Mouse (Mus musculus) testis, adult 2 months (tissue): ENCODE data around the gene Prr22.

Experiments used
- CTCF ChIP-seq: fragments of 200-500 bp; IDR thresholded peaks from 2 replicates; pipeline ENCODE4 v1.5.1; 2012; ENCODE audit warnings: low read depth, mild to moderate bottlenecking, inconsistent platforms, low read length, moderate library complexity; ENCODE audit not compliant: control insufficient read depth, insufficient read depth, insufficient replicate concordance
- POLR2A ChIP-seq: fragments of 200-500 bp; IDR thresholded peaks from 2 replicates; pipeline ENCODE4 v1.6.1; 2012; ENCODE audit warnings: low read depth, mild to moderate bottlenecking, inconsistent platforms, low read length, moderate library complexity; ENCODE audit not compliant: control insufficient read depth

DNA sequence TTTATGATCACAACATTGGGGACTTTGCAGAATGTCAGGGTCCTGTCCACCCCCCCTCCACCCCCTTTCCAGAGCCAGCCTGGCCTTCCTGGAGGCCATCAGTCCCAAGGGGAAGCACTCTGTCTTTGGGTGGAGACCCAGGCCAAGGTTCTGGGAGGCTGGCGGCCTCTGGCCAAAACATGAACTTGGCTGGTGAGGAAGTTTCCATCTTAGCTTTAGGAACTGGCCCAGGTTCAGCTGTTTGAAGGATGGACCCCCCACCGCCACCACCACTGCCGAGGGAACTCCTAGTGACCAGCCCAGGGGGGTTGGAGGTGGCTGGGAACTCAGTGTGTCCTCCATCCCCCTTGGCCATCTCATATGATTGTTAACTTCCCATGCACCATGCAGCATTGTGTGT is 9.0 kb upstream of the Prr22 start:
- TF ChIP-seq POLR2A (no peak), CTCF (no peak)
